Mouse (Mus musculus): ENCODE results near the gene Krtap1-5. TPM values are rescaled to one million over a fixed set of nuclear protein-coding genes. Genes with fewer than 3 reads are reported as not detected.

The Krtap1-5 gene
- polyA plus RNA-seq, 1 experiment, result not detected

DNA sequence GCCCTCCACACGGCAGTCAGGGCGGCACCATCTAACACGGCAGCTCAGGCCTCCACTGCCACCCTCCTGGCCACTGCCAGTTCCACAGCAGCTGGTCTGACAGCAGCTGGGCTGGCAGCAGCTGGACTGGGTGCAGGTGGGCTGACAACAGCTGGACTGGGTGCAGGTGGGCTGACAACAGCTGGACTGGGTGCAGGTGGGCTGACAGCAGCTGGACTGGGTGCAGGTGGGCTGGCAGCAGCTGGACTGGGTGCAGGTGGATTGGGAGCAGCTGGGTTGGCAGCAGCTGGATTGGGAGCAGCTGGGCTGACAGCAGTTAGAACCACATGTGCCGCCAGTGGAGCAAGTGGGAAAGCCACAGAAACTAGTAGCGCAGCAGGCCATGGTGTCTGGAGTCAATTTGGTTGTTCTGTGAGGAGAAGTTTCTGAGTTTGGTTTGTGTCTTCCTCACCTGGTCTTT, 2.5 kb upstream of the Krtap1-5 start, which contains the start of gene Krtap1-4:
Gene Krtap1-4, minus strand, starts transcription at position 410 of the 460 bp plus-strand sequence.
- no peaks in the 10 kb centered on the region for H3K4me1 ChIP-seq (ENCODE audit: control insufficient read depth, insufficient read depth, low read length)
- TF ChIP-seq CTCF (IDR thresholded peaks at IDR 0.05; ENCODE audit: extremely low read depth, insufficient read depth, low read length) (no peak), POLR2A (IDR thresholded peaks at IDR 0.05; ENCODE audit: extremely low read depth, insufficient read depth, low read length) (no peak)
- no peak within 1 kb of the TSS for H3K27ac ChIP-seq (ENCODE audit: insufficient read depth, low read length)
- no peak within 1 kb of the TSS for H3K4me3 ChIP-seq (ENCODE audit: insufficient read depth, low read length)

DNA sequence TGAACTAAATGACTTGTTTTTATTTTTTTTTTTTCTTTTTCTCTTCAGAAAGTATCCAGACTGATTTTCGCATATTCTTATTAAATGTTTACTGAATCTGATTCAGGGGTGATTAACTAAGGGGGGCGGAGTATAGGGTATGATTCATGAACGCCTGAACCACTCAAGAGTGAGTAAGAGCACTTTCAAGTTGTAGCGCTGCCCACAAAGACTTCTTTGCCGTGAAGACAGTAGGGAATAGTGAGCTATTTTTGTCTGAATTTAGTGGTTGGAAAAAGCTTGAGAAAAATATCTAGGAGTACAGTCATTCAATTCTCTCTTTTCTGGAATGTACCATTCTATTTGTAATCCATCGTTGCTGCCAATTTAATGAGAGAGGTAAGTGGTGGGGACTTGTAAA, 748 bp upstream of the Krtap1-5 start:
- no peak overlapping the region for H3K27ac ChIP-seq (ENCODE audit: insufficient read depth, low read length)
- no peak overlapping the region for H3K4me3 ChIP-seq (ENCODE audit: insufficient read depth, low read length)
- TF ChIP-seq CTCF (IDR thresholded peaks at IDR 0.05; ENCODE audit: extremely low read depth, insufficient read depth, low read length) (no peak), POLR2A (IDR thresholded peaks at IDR 0.05; ENCODE audit: extremely low read depth, insufficient read depth, low read length) (no peak)
- H3K4me1 ChIP-seq (ENCODE audit: control insufficient read depth, insufficient read depth, low read length), result no peaks in the 10 kb centered on the region

DNA sequence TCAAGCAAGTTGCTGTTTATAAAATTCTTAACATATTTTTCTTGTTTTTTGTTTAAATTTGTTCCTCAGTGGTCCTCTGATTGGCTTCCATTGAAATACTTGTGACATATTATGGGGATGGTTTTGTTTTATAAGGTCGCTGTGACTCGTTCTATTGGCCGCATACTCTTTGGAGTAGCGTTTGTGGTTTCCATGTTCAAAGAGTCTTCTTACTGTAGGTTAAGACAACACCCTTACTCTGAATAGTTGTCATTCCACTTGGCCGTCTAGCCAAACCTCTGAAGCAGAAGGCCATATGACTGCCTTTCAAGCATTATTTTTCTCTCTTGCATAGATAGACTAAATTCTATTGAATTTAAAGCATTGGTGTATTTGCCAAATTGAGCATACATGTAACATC, 235 bp upstream of the Krtap1-5 start:
- Histone ChIP-seq H3K4me3 (ENCODE audit: insufficient read depth, low read length) (no peak overlapping the region), H3K27ac (ENCODE audit: insufficient read depth, low read length) (no peak overlapping the region), H3K4me1 (ENCODE audit: control insufficient read depth, insufficient read depth, low read length) (no peaks in the 10 kb centered on the region)
- TF ChIP-seq POLR2A (IDR thresholded peaks at IDR 0.05; ENCODE audit: extremely low read depth, insufficient read depth, low read length) (no peak), CTCF (IDR thresholded peaks at IDR 0.05; ENCODE audit: extremely low read depth, insufficient read depth, low read length) (no peak)

- Histone ChIP-seq H3K27ac (ENCODE audit: insufficient read depth, low read length) (no peak overlapping the region), H3K4me1 (ENCODE audit: control insufficient read depth, insufficient read depth, low read length) (no peaks in the 10 kb centered on the region), H3K4me3 (ENCODE audit: insufficient read depth, low read length) (no peak overlapping the region)
- TF ChIP-seq POLR2A (IDR thresholded peaks at IDR 0.05; ENCODE audit: extremely low read depth, insufficient read depth, low read length) (no peak), CTCF (IDR thresholded peaks at IDR 0.05; ENCODE audit: extremely low read depth, insufficient read depth, low read length) (peak; percentile 62)
These were observed 6.7 kb downstream of the Krtap1-5 start for GRCm38 (mm10) chr11:99574106-99574505.

DNA sequence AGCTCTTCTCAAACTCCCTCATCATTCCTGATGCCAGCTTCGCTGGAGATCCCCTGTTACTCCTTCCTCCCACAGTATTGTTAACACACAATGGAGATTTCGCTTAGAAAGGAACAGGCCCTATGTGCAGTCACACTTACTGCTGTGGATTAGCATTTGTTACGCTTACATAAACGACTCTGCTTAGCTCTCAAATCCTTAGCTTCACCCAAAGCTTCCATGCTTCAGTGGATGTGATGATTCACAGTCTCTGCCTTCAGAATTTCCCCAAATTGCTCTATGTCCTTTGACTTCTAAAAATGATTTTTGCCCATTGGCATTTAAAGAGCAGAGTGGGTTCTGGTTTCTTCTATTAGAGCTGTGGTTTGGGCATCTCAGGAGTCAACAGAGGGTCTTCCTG, 7.7 kb downstream of the Krtap1-5 start:
- TF ChIP-seq POLR2A (IDR thresholded peaks at IDR 0.05; ENCODE audit: extremely low read depth, insufficient read depth, low read length), result no peak
- no peak for TF ChIP-seq CTCF (IDR thresholded peaks at IDR 0.05; ENCODE audit: extremely low read depth, insufficient read depth, low read length)
- no peak overlapping the region for H3K4me3 ChIP-seq (ENCODE audit: insufficient read depth, low read length)

GRCm38 (mm10) chr11:99566530-99566929, 14.3 kb downstream of the Krtap1-5 start, which contains the start of gene Krtap3-1:
Gene Krtap3-1 (minus strand): TSS chr11:99566630.
- Histone ChIP-seq H3K4me3 (ENCODE audit: insufficient read depth, low read length) (no peak within 1 kb of the TSS), H3K4me1 (ENCODE audit: control insufficient read depth, insufficient read depth, low read length) (no peaks in the 10 kb centered on the region), H3K27ac (ENCODE audit: insufficient read depth, low read length) (no peak within 1 kb of the TSS)
- TF ChIP-seq POLR2A (IDR thresholded peaks at IDR 0.05; ENCODE audit: extremely low read depth, insufficient read depth, low read length), result no peak
- no peak for TF ChIP-seq CTCF (IDR thresholded peaks at IDR 0.05; ENCODE audit: extremely low read depth, insufficient read depth, low read length)

More for the DNA sequence above, 7.7 kb downstream of the Krtap1-5 start:
- Histone ChIP-seq H3K4me1 (ENCODE audit: control insufficient read depth, insufficient read depth, low read length) (no peaks in the 10 kb centered on the region), H3K27ac (ENCODE audit: insufficient read depth, low read length) (no peak overlapping the region)

GRCm38 (mm10) chr11:99562580-99562979, 18.2 kb downstream of the Krtap1-5 start:
- TF ChIP-seq CTCF (IDR thresholded peaks at IDR 0.05; ENCODE audit: extremely low read depth, insufficient read depth, low read length), result no peak
- no peak for TF ChIP-seq POLR2A (IDR thresholded peaks at IDR 0.05; ENCODE audit: extremely low read depth, insufficient read depth, low read length)

GRCm38 (mm10) chr11:99559366-99559765, 21.4 kb downstream of the Krtap1-5 start, which contains the start of gene Gm11939:
Gene Gm11939 (minus strand): TSS chr11:99559466.
- H3K4me1 ChIP-seq (ENCODE audit: control insufficient read depth, insufficient read depth, low read length), result no peaks in the 10 kb centered on the region; the same call in 1 of the 2 replicates
- no peak within 1 kb of the TSS for H3K27ac ChIP-seq (ENCODE audit: insufficient read depth, low read length)
- no peak within 1 kb of the TSS for H3K4me3 ChIP-seq (ENCODE audit: insufficient read depth, low read length)
- TF ChIP-seq CTCF (IDR thresholded peaks at IDR 0.05; ENCODE audit: extremely low read depth, insufficient read depth, low read length) (no peak), POLR2A (IDR thresholded peaks at IDR 0.05; ENCODE audit: extremely low read depth, insufficient read depth, low read length) (no peak)

More at GRCm38 (mm10) chr11:99562580-99562979, 18.2 kb downstream of the Krtap1-5 start:
- no peaks in the 10 kb centered on the region; the same call in 1 of the 2 replicates for H3K4me1 ChIP-seq (ENCODE audit: control insufficient read depth, insufficient read depth, low read length)
- no peak overlapping the region for H3K4me3 ChIP-seq (ENCODE audit: insufficient read depth, low read length)
- no peak overlapping the region for H3K27ac ChIP-seq (ENCODE audit: insufficient read depth, low read length)

GRCm38 (mm10) chr11:99557976-99558745, 22.7 kb downstream of the Krtap1-5 start:
- Histone ChIP-seq H3K4me3 (ENCODE audit: insufficient read depth, low read length) (no peak overlapping the region), H3K4me1 (ENCODE audit: control insufficient read depth, insufficient read depth, low read length) (no peaks in the 10 kb centered on the region; the same call in 1 of the 2 replicates), H3K27ac (ENCODE audit: insufficient read depth, low read length) (no peak overlapping the region)
- TF ChIP-seq CTCF (IDR thresholded peaks at IDR 0.05; ENCODE audit: extremely low read depth, insufficient read depth, low read length) (no peak), POLR2A (IDR thresholded peaks at IDR 0.05; ENCODE audit: extremely low read depth, insufficient read depth, low read length) (no peak)

DNA sequence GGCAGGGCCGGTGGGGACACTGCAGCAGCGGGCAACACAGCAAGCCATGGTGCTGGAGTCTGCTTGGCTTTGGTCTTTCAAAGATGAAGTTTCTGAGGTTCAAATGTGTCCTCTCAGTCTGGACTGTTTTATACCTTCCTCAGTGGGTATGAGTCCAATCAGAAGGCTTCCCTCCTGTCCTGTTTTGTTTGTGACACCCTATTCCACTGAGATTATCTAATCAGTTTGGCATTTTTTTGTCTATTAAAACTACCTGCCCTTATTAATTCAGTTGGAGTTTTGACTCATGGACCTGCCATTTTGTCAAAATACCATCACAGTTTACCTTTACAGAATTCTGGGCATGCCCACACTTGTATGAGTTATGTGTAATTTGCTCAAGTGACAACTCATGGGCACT, 24.1 kb downstream of the Krtap1-5 start, which contains the start of gene Krtap3-2:
Gene Krtap3-2, minus strand, starts transcription at position 101 of the 400 bp plus-strand sequence.
- Histone ChIP-seq H3K4me1 (ENCODE audit: control insufficient read depth, insufficient read depth, low read length) (no peaks in the 10 kb centered on the region; the same call in 1 of the 2 replicates), H3K4me3 (ENCODE audit: insufficient read depth, low read length) (no peak within 1 kb of the TSS), H3K27ac (ENCODE audit: insufficient read depth, low read length) (no peak within 1 kb of the TSS)
- TF ChIP-seq CTCF (IDR thresholded peaks at IDR 0.05; ENCODE audit: extremely low read depth, insufficient read depth, low read length) (no peak), POLR2A (IDR thresholded peaks at IDR 0.05; ENCODE audit: extremely low read depth, insufficient read depth, low read length) (no peak)

All from cortical plate, adult 2 months (tissue).